Mouse (Mus musculus): ENCODE results near the gene Elfn1. TPM values are rescaled to one million over a fixed set of nuclear protein-coding genes. Genes with fewer than 3 reads are reported as not detected.
"Not testable (repeated sequence)": the region's sequence is repeated elsewhere in the genome, so short reads cannot be mapped to it uniquely, and the experiment has no call there.

Elfn1 gene
- polyA plus RNA-seq, 1 experiment from 2014 or later = 0.26 TPM

DNA sequence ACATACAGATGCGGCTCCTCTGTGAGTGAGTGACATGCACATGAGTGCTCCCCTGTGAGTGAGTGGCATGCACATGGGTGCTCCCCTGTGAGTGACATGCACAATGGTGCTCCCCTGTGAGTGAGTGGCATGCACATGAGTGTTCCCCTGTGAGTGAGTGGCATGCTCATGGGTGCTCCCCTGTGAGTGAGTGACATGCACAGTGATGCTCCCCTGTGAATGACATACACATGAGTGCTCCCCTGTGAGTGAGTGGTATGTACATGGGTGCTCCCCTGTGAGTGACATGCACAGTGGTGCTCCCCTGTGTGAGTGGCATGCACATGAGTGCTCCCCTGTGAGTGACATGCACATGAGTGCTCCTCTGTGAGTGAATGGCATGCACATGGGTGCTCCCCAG is 74.2 kb downstream of the Elfn1 start:
- Histone ChIP-seq H3K9me3 (replicated peaks) (no peaks in the 10 kb centered on the region), H3K27me3 (peaks cover 6% of the 10 kb centered on the region; the same call in 1 of the 2 replicates), H3K4me1 (no peaks in the 10 kb centered on the region), H3K9ac (no peak overlapping the region), H3K27ac (no peak overlapping the region), H3K4me2 (no peak overlapping the region), H3K36me3 (no peaks in the 10 kb centered on the region), H3K4me3 (replicated peaks) (no peak overlapping the region)
- no peak for ATAC-seq (replicated peaks; ENCODE audit: low FRiP score)
- WGBS = 96% methylated on average over 1 of the region's 1 CpGs

DNA sequence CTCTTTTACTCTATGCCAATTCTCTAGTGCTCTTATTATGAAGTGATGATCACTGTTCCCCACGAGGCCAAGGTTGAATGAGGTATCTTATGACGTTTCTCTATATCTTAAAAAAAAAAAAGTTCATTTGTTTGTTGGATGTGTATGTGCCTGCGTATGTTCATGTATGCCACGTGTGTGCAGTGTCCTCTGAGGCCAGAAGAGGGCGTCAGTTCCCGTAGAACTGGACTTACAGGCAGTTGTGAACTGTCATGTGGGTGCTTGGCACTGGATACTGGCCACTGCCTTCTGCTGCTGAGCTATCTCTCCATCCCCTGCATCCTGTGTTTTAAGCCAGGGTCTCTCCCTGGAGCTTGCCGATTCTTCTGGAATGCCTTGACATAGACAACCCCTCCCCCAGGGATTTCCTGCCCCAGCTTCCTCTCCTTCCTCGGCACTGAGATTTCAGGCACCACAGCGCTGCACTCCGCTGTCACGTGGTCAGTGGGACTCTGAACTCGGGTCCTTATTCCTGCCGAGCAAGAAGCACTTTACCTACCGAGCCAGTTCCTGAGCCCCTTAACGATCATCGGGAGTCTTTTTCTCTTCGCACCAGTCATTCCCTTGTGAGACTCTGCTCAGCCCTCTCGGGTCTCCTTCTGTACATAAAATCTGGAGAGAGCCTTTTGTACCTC is 77.5 kb downstream of the Elfn1 start:
- Histone ChIP-seq H3K36me3 (no peaks in the 10 kb centered on the region), H3K4me2 (no peak overlapping the region), H3K27me3 (no peaks in the 10 kb centered on the region), H3K9ac (no peak overlapping the region), H3K4me1 (no peaks in the 10 kb centered on the region), H3K4me3 (replicated peaks) (no peak overlapping the region), H3K9me3 (replicated peaks) (0 out of 2 replicates have a peak, but pooled peaks cover 5% of the 10 kb centered on the region), H3K27ac (no peak overlapping the region)
- WGBS = 38% methylated on average over 18 of the region's 18 CpGs
- no peak for ATAC-seq (replicated peaks; ENCODE audit: low FRiP score)

DNA sequence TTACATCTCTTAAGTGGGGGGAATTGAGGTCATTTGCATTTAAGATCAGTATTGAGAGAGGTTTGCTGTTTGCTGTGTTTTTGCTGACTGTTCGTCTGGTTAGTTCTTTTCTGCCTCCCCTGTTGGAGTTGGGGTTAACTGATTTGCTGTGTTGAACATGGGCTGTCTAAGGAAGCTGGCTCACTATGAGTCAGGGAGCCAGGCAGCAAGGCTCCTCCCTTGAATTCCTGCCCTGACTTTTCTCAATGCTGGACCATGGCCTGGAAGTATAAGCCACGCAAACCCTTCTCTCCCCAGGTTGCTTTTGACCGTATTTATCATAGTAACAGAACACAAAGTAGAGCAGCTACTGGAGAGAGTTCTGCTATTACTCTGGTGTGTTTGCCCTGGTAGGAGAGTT is 83.8 kb downstream of the Elfn1 start:
- H3K4me2 ChIP-seq = no peak overlapping the region
- H3K27ac ChIP-seq = no peak overlapping the region
- H3K4me1 ChIP-seq = no peaks in the 10 kb centered on the region
- no peak overlapping the region for H3K4me3 ChIP-seq (replicated peaks)
- H3K27me3 ChIP-seq = no peaks in the 10 kb centered on the region
- ATAC-seq (replicated peaks; ENCODE audit: low FRiP score) = no peak
- H3K36me3 ChIP-seq = no peaks in the 10 kb centered on the region
- peaks cover 8% of the 10 kb centered on the region; the same call in 1 of the 2 replicates for H3K9me3 ChIP-seq (replicated peaks)
- 86% methylated on average over 3 of the region's 3 CpGs for WGBS
- no peak overlapping the region for H3K9ac ChIP-seq

DNA sequence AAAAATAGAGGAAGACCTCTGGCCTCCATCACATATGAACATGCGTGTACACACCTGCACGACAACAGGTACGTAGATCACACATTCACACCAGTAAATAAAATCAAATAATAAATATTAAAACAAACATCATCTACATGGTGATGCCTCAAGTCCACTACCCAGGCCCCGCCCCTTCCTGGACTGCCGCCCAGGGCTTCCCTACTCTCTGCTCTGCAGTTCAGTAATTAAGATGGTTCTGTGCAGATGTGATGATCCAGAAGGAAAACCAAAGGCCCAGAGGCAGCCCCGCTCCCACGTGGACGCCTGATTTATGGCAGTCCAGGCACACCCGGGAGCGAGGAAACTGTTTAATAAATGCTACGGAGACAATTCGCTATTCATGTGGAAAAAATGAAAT is 90.6 kb downstream of the Elfn1 start:
- WGBS = 49% methylated on average over 12 of the region's 12 CpGs
- H3K4me2 ChIP-seq; H3K9ac ChIP-seq; H3K4me3 ChIP-seq (replicated peaks); H3K36me3 ChIP-seq; H3K27me3 ChIP-seq; H3K27ac ChIP-seq; H3K9me3 ChIP-seq (replicated peaks); ATAC-seq (replicated peaks; ENCODE audit: low FRiP score): not testable (repeated sequence)
- peaks cover 11% of the 10 kb centered on the region; the same call in 1 of the 2 replicates for H3K4me1 ChIP-seq

DNA sequence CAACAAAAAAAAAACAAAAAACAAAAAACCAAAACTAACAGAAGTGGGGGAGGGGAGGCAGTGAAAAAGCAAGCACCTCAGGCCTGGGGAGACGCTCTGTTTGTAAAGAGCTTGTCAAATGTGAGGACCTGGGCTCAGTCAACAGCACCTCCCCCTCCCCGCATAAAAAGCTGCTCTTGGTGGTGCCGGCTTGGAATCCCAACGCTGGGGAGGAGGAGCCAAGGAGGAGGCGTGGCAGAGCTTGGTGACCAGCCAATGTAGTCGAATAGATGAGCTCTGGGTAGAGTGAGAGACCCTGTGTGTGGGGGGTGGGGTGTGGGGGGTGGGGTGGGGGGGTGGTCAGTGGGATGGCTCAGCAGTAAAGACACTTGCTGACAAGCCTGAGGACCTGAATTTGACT is 91.2 kb downstream of the Elfn1 start:
- ATAC-seq (replicated peaks; ENCODE audit: low FRiP score) = no peak; the same call in 1 of the 2 replicates
- Histone ChIP-seq H3K36me3 (no peaks in the 10 kb centered on the region), H3K4me1 (peaks cover 11% of the 10 kb centered on the region; the same call in 1 of the 2 replicates), H3K9me3 (replicated peaks) (no peaks in the 10 kb centered on the region), H3K4me2 (no peak overlapping the region), H3K27me3 (no peaks in the 10 kb centered on the region), H3K9ac (no peak overlapping the region), H3K27ac (no peak overlapping the region), H3K4me3 (replicated peaks) (no peak overlapping the region)
- 22% methylated on average over 6 of the region's 6 CpGs for WGBS

DNA sequence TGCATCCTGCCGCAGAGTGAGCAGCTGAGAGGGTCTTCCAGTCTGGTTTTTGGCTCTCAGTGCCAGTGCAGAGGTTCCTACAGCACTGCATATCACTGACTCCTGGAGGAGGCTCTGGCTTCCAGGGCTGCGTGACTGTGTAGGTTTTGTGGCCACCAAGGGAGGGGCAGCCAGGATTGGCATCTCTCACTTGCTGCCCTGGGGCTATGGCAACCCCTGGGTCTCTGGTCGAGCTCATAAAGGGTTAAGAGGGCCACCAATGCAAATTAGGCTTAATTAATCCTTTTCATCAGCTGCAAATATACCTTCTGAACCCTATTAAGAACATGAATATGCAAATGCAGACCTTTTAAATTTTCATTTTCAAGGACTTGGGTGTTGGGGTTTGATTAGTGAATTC is 94.8 kb downstream of the Elfn1 start:
- H3K27ac ChIP-seq = no peak overlapping the region
- H3K9me3 ChIP-seq (replicated peaks) = no peaks in the 10 kb centered on the region
- WGBS = 58% methylated on average over 3 of the region's 3 CpGs
- H3K4me1 ChIP-seq = peaks cover 11% of the 10 kb centered on the region; the same call in 1 of the 2 replicates
- no peak for ATAC-seq (replicated peaks; ENCODE audit: low FRiP score)
- no peaks in the 10 kb centered on the region for H3K27me3 ChIP-seq
- no peak overlapping the region for H3K4me3 ChIP-seq (replicated peaks)
- H3K9ac ChIP-seq = no peak overlapping the region
- no peak overlapping the region for H3K4me2 ChIP-seq
- H3K36me3 ChIP-seq = 0 out of 2 replicates have a peak, but pooled peaks cover 2% of the 10 kb centered on the region

DNA sequence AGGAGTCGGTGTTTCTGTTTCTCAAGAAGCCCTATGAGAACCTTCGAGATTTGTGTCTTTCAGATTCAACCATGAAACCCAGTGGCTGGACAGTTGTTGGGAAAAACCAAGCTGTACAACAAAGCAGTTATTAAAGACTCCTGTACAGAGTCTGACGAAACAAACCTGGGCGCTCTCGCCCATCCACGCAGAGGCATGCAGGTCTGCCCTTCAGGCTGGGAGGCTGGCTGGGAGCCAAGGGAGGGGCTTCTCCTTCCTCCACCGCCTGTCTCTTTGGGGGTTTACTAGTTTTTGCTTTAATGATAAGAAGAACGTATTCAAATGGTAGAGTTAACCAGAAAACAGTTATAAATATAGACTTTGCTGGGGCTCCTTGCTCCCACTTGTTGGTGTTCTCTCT is 99.1 kb downstream of the Elfn1 start:
- Histone ChIP-seq H3K36me3 (0 out of 2 replicates have a peak, but pooled peaks cover 3% of the 10 kb centered on the region), H3K9me3 (replicated peaks) (no peaks in the 10 kb centered on the region), H3K27me3 (no peaks in the 10 kb centered on the region), H3K4me1 (0 out of 2 replicates have a peak, but pooled peaks cover 5% of the 10 kb centered on the region), H3K27ac (0 out of 2 replicates have a peak overlapping the region, but pooled peaks have one; percentile 13), H3K4me2 (no peak overlapping the region), H3K9ac (no peak overlapping the region), H3K4me3 (replicated peaks) (no peak overlapping the region)
- 60% methylated on average over 8 of the region's 8 CpGs for WGBS
- no peak for ATAC-seq (replicated peaks; ENCODE audit: low FRiP score)

DNA sequence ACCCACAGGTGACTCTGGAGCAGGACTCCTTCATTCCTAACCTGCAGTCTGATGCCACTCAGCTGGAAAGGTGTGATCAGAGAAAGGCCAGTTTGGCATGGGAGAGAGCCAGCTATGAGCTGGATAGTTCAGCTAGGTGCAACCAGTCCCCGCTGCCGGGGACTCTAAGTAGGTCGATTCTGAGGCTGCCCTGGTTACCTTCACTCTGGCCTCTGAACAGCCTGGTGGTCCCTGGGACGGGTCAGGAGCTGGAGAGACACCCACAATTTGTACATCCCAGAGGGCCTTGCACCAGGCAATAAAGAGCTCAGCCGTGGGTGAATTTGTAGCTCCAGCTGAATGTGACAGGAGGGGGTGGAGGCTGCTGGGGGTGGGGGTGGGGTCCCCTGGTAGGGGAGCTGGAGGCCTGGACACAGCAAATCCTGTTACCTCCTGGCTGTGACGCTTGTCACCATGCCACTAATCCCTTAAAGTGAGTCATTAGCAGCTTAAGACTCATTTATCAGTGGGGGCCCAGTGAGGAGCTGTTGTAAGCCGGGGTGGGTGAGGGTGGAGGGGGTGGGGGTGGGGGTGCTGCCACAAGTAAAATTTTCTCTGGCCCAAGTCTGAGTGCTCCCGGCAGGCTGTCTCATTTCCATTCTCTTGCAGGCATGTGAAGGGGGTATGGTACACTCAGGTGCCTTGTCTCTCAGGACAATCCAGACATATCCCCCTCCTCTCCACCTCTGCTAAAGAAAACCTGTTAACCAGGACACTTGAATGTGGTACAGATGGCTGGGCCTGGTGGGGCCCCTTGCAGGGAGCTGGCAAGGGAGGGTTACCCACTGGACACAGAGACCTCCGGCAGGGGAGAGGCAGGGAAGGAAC is 100.1 kb downstream of the Elfn1 start:
- Histone ChIP-seq H3K9me3 (replicated peaks) (no peaks in the 10 kb centered on the region), H3K4me2 (no peak overlapping the region), H3K36me3 (0 out of 2 replicates have a peak, but pooled peaks cover 3% of the 10 kb centered on the region), H3K4me1 (0 out of 2 replicates have a peak, but pooled peaks cover 5% of the 10 kb centered on the region), H3K27ac (no peak overlapping the region), H3K27me3 (no peaks in the 10 kb centered on the region), H3K9ac (no peak overlapping the region), H3K4me3 (replicated peaks) (no peak overlapping the region)
- no peak for ATAC-seq (replicated peaks; ENCODE audit: low FRiP score)
- WGBS = 47% methylated on average over 9 of the region's 9 CpGs

DNA sequence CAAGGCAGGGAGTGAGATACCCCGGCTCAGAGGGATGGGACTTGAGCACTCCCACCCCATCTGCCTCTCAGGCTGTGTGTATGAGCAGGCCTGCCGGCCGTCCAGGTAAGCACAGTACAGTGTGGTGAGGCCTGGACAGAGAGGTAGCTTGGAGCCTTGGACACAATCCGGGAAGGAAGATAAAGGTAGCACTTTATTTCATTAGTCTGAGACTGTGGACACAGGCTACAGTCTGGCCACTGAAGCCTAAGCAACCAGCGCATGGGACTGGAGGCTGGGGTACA is 100.7 kb downstream of the Elfn1 start:
- no peak for ATAC-seq (replicated peaks; ENCODE audit: low FRiP score)
- no peaks in the 10 kb centered on the region for H3K9me3 ChIP-seq (replicated peaks)
- H3K27me3 ChIP-seq = no peaks in the 10 kb centered on the region
- H3K36me3 ChIP-seq = 0 out of 2 replicates have a peak, but pooled peaks cover 3% of the 10 kb centered on the region
- H3K4me3 ChIP-seq (replicated peaks) = no peak overlapping the region
- H3K27ac ChIP-seq = no peak overlapping the region
- H3K4me1 ChIP-seq = 0 out of 2 replicates have a peak, but pooled peaks cover 5% of the 10 kb centered on the region
- H3K9ac ChIP-seq = no peak overlapping the region
- no peak overlapping the region for H3K4me2 ChIP-seq
- WGBS = 77% methylated on average over 5 of the region's 5 CpGs

DNA sequence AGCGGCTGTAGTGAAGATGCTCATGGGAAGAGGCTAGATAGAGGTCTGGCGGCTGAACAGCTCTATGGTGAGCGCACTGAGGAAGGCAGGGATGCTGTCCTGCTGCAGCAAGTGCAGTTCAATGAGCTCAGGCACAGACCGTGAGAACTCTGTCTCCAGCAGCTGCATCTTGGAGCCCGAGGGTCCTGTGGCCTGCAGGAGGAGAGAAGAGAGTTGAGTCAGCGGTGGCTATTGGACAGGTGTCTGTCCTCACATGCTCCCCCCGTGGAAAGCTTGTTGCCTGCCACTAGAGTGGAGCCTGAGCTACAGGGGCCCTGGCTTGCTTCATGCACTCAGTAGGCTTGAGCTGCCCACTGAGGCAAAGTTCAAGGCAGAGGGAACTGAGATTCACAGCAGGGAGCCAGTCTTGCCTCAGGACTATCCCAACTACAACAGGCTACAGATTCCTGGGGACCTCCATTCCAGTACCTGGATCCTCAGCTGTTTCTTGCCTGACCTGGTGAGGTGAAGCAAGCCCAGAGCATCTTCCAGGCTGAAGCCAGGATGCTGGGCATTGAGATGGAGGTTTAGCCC is 101.4 kb downstream of the Elfn1 start:
- no peaks in the 10 kb centered on the region for H3K27me3 ChIP-seq

DNA sequence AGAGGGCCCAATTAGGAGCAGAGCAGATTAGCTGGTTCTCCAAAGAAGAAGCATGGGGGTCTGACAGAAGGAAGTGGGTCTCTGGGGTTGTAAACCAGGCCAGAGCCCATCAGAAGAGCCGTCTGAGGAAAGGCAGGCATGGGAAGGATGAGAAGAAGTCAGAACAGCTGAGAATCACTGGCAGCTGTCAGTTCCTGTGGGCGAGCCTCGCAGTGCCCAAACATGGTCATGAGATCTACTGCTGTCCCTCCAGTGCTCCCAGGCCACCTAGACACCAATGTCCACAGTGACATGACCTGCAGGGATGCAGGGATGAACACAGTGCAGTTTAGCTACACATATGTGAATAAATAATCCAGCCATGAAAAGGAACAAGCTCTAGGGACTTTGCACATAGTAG is 102.7 kb downstream of the Elfn1 start:
- 0 out of 2 replicates have a peak, but pooled peaks cover 3% of the 10 kb centered on the region for H3K36me3 ChIP-seq
- 72% methylated on average over 3 of the region's 3 CpGs for WGBS

More for the DNA sequence above, 101.4 kb downstream of the Elfn1 start:
- Histone ChIP-seq H3K27ac (no peak overlapping the region), H3K9me3 (replicated peaks) (no peaks in the 10 kb centered on the region), H3K4me3 (replicated peaks) (no peak overlapping the region), H3K9ac (no peak overlapping the region), H3K4me1 (0 out of 2 replicates have a peak, but pooled peaks cover 8% of the 10 kb centered on the region), H3K4me2 (no peak overlapping the region), H3K36me3 (0 out of 2 replicates have a peak, but pooled peaks cover 3% of the 10 kb centered on the region)
- 88% methylated on average over 7 of the region's 7 CpGs for WGBS
- no peak for ATAC-seq (replicated peaks; ENCODE audit: low FRiP score)

More for the DNA sequence above, 102.7 kb downstream of the Elfn1 start:
- no peaks in the 10 kb centered on the region for H3K9me3 ChIP-seq (replicated peaks)
- no peak overlapping the region for H3K9ac ChIP-seq
- no peak overlapping the region for H3K4me2 ChIP-seq
- H3K27ac ChIP-seq = no peak overlapping the region
- no peak for ATAC-seq (replicated peaks; ENCODE audit: low FRiP score)
- H3K27me3 ChIP-seq = no peaks in the 10 kb centered on the region
- H3K4me3 ChIP-seq (replicated peaks) = no peak overlapping the region
- H3K4me1 ChIP-seq = 0 out of 2 replicates have a peak, but pooled peaks cover 11% of the 10 kb centered on the region
